Mouse (Mus musculus) heart, postnatal 14 days (tissue): Measurements from ENCODE around the gene Npnt. TPM values are rescaled to one million over a fixed set of nuclear protein-coding genes. Genes with fewer than 3 reads are reported as not detected.

Experiments used
- DNase-seq, 2 experiments: peaks; one replicate each; pipeline ENCODE4 v3.0.0; 2021 to 2022
- intact Hi-C: fragments of 180-260 bp; cut with DNase I; formaldehyde crosslinking; loops from one replicate; pipeline ENCODE4 v1.15.1; 2025
- total RNA-seq, 2 experiments: library from RNA; stranded (reverse); gene quantifications; 2 replicates each; pipeline ENCODE4 v1.2.3; 2021

The Npnt gene
- total RNA-seq, 2 experiments from 2014 or later = 3.5 to 5.5 TPM

GRCm38 (mm10) chr3:132863843-132864242 is 86.2 kb downstream of the Npnt start:
- DNase-seq = no peak
- intact Hi-C loops = no loop called here

- intact Hi-C loops = no loop called here
- DNase-seq = no peak
These were observed 89.3 kb downstream of the Npnt start for GRCm38 (mm10) chr3:132860796-132861195.

GRCm38 (mm10) chr3:132859573-132859972 is 90.5 kb downstream of the Npnt start:
- DNase-seq = no peak
- intact Hi-C loops = no loop called here

- intact Hi-C loops = no loop called here
- DNase-seq = no peak
These were observed 91.2 kb downstream of the Npnt start for GRCm38 (mm10) chr3:132858849-132859248.

GRCm38 (mm10) chr3:132856651-132857050 is 93.4 kb downstream of the Npnt start:
- DNase-seq = no peak
- intact Hi-C loops = no loop called here

- DNase-seq = no peak
These were observed 94.5 kb downstream of the Npnt start for GRCm38 (mm10) chr3:132855458-132856212.

GRCm38 (mm10) chr3:132854271-132854670 is 95.8 kb downstream of the Npnt start:
- no peak for DNase-seq
- intact Hi-C loops = no loop called here

More at GRCm38 (mm10) chr3:132855458-132856212, 94.5 kb downstream of the Npnt start:
- intact Hi-C loops = no loop called here

GRCm38 (mm10) chr3:132851841-132852728 is 98.0 kb downstream of the Npnt start:
- DNase-seq = peak in 1 of 2 experiments; percentile 20
- intact Hi-C loops = no loop called here

- DNase-seq = no peak
- intact Hi-C loops = no loop called here
These were observed 98.7 kb downstream of the Npnt start for GRCm38 (mm10) chr3:132851417-132851816.

GRCm38 (mm10) chr3:132850431-132850830 is 99.7 kb downstream of the Npnt start:
- intact Hi-C loops = no loop called here
- DNase-seq = no peak

- intact Hi-C loops = no loop called here
- no peak for DNase-seq
These were observed 100.4 kb downstream of the Npnt start for GRCm38 (mm10) chr3:132849669-132850068.

GRCm38 (mm10) chr3:132842676-132843075 is 107.4 kb downstream of the Npnt start:
- DNase-seq = no peak
- intact Hi-C loops = no loop called here

GRCm38 (mm10) chr3:132839516-132839915 is 110.6 kb downstream of the Npnt start:
- no peak for DNase-seq
- intact Hi-C loops = no loop called here

- intact Hi-C loops = no loop called here
- no peak for DNase-seq
These were observed 111.3 kb downstream of the Npnt start for GRCm38 (mm10) chr3:132838656-132839417.

- no peak for DNase-seq
These were observed 113.0 kb downstream of the Npnt start for GRCm38 (mm10) chr3:132837134-132837533.

GRCm38 (mm10) chr3:132835118-132835794 is 114.8 kb downstream of the Npnt start:
- intact Hi-C loops = no loop called here
- DNase-seq = no peak

More at GRCm38 (mm10) chr3:132837134-132837533, 113.0 kb downstream of the Npnt start:
- intact Hi-C loops = no loop called here
